Mouse (Mus musculus): Measurements from ENCODE around the gene Mmp24. TPM values are rescaled to one million over a fixed set of nuclear protein-coding genes. Genes with fewer than 3 reads are reported as not detected.

Gene Mmp24
- polyA plus RNA-seq, 1 experiment: 0.14 TPM

DNA sequence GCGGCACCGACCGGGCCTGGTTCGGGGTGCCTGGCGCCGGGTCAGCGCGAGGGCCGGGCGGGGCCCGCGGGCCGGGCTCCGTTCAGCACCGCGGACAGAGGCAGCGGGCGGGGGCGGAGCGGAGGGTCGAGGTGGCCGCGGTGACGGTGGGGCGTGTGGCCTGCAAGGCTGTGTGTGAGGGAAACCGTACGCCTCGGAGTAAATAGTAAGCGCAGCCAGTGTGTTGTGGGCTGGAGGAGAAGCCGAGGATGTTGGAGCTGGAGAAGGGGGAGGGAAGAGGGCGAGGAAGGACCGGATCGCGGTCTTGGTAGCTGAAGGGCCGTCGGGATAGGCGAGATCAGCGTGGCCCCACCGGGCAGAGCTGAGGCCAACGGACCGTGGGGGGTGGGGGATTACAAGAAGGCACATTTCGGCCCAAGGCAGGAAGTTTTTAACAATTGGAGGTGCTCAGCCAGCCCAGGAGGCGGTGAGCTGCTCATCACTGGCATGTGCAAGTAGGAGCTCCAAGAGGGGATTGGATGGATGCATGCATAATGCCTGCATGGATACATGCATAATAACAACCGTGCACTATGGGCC, 632 bp downstream of the Mmp24 start:
- WGBS: 3% methylated on average over 44 of the region's 44 CpGs
- DNase-seq: peak; percentile 34
- TF ChIP-seq CTCF (conservative IDR thresholded peaks at IDR 0.05; ENCODE audit: insufficient read depth, insufficient read length, low read depth, low read length) (no peak), POLR2A (IDR thresholded peaks at IDR 0.05; ENCODE audit: low read depth, low read length) (no peak)
- Histone ChIP-seq H3K36me3 (ENCODE audit: control insufficient read depth, insufficient read depth, low read length) (no peaks in the 10 kb centered on the region), H3K27me3 (replicated peaks; ENCODE audit: control insufficient read depth, insufficient read depth, low read length) (peaks cover 2% of the 10 kb centered on the region; the same call in 1 of the 2 replicates), H3K27ac (ENCODE audit: insufficient read depth, low read depth, low read length) (no peak overlapping the region), H3K4me1 (ENCODE audit: control insufficient read depth, insufficient read depth, low read length) (0 out of 2 replicates have a peak, but pooled peaks cover 2% of the 10 kb centered on the region), H3K4me3 (ENCODE audit: insufficient read depth, low read depth, low read length) (peak overlapping the region; percentile 14; the same call in 1 of the 2 replicates)

GRCm38 (mm10) chr2:155776824-155777687, 1.9 kb downstream of the Mmp24 start:
- WGBS: 52% methylated on average over 10 of the region's 10 CpGs
- 0 out of 2 replicates have a peak, but pooled peaks cover 2% of the 10 kb centered on the region for H3K4me1 ChIP-seq (ENCODE audit: control insufficient read depth, insufficient read depth, low read length)
- no peak overlapping the region for H3K27ac ChIP-seq (ENCODE audit: insufficient read depth, low read depth, low read length)
- no peak overlapping the region for H3K4me3 ChIP-seq (ENCODE audit: insufficient read depth, low read depth, low read length)
- no peaks in the 10 kb centered on the region for H3K36me3 ChIP-seq (ENCODE audit: control insufficient read depth, insufficient read depth, low read length)
- no peak for TF ChIP-seq POLR2A (IDR thresholded peaks at IDR 0.05; ENCODE audit: low read depth, low read length)
- TF ChIP-seq CTCF (conservative IDR thresholded peaks at IDR 0.05; ENCODE audit: insufficient read depth, insufficient read length, low read depth, low read length): no peak
- H3K27me3 ChIP-seq (replicated peaks; ENCODE audit: control insufficient read depth, insufficient read depth, low read length): peaks cover 2% of the 10 kb centered on the region; the same call in 1 of the 2 replicates
- no peak for DNase-seq

GRCm38 (mm10) chr2:155777688-155777985, 2.5 kb downstream of the Mmp24 start:
- WGBS: 75% methylated on average over 4 of the region's 4 CpGs
- H3K27ac ChIP-seq (ENCODE audit: insufficient read depth, low read depth, low read length): no peak overlapping the region
- H3K4me3 ChIP-seq (ENCODE audit: insufficient read depth, low read depth, low read length): no peak overlapping the region
- H3K4me1 ChIP-seq (ENCODE audit: control insufficient read depth, insufficient read depth, low read length): 0 out of 2 replicates have a peak, but pooled peaks cover 2% of the 10 kb centered on the region
- TF ChIP-seq POLR2A (IDR thresholded peaks at IDR 0.05; ENCODE audit: low read depth, low read length): no peak
- no peak for TF ChIP-seq CTCF (conservative IDR thresholded peaks at IDR 0.05; ENCODE audit: insufficient read depth, insufficient read length, low read depth, low read length)
- no peaks in the 10 kb centered on the region for H3K36me3 ChIP-seq (ENCODE audit: control insufficient read depth, insufficient read depth, low read length)
- DNase-seq: no peak
- peaks cover 2% of the 10 kb centered on the region; the same call in 1 of the 2 replicates for H3K27me3 ChIP-seq (replicated peaks; ENCODE audit: control insufficient read depth, insufficient read depth, low read length)

DNA sequence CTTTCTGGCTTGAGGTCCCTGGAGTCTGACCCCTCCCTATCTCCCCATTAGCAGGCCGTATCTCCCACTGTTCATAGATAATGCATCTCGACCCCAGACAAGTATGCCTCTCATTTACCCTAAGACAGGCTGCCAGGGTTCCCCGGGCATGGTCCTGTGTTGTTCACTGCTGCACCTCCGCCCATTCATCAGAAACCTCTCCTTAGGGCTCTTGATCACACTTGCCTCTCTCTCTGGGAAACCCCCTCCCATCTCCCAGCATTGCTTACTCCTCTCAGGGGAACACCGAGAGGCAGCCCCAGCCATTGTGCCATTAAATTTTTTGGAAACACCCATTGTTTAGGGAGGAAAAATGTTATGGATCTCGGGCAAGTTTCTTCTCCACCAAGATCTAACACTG, 2.9 kb downstream of the Mmp24 start:
- H3K4me3 ChIP-seq (ENCODE audit: insufficient read depth, low read depth, low read length): no peak overlapping the region
- no peak for DNase-seq
- H3K27me3 ChIP-seq (replicated peaks; ENCODE audit: control insufficient read depth, insufficient read depth, low read length): peaks cover 2% of the 10 kb centered on the region; the same call in 1 of the 2 replicates
- 0 out of 2 replicates have a peak, but pooled peaks cover 2% of the 10 kb centered on the region for H3K4me1 ChIP-seq (ENCODE audit: control insufficient read depth, insufficient read depth, low read length)
- no peak overlapping the region for H3K27ac ChIP-seq (ENCODE audit: insufficient read depth, low read depth, low read length)
- no peaks in the 10 kb centered on the region for H3K36me3 ChIP-seq (ENCODE audit: control insufficient read depth, insufficient read depth, low read length)
- 69% methylated on average over 6 of the region's 6 CpGs for WGBS
- TF ChIP-seq POLR2A (IDR thresholded peaks at IDR 0.05; ENCODE audit: low read depth, low read length): no peak
- TF ChIP-seq CTCF (conservative IDR thresholded peaks at IDR 0.05; ENCODE audit: insufficient read depth, insufficient read length, low read depth, low read length): no peak

GRCm38 (mm10) chr2:155779066-155779465, 3.9 kb downstream of the Mmp24 start:
- Histone ChIP-seq H3K36me3 (ENCODE audit: control insufficient read depth, insufficient read depth, low read length) (no peaks in the 10 kb centered on the region), H3K27me3 (replicated peaks; ENCODE audit: control insufficient read depth, insufficient read depth, low read length) (peaks cover 2% of the 10 kb centered on the region; the same call in 1 of the 2 replicates), H3K27ac (ENCODE audit: insufficient read depth, low read depth, low read length) (no peak overlapping the region), H3K4me1 (ENCODE audit: control insufficient read depth, insufficient read depth, low read length) (0 out of 2 replicates have a peak, but pooled peaks cover 2% of the 10 kb centered on the region), H3K4me3 (ENCODE audit: insufficient read depth, low read depth, low read length) (no peak overlapping the region)
- DNase-seq: no peak
- 30% methylated on average over 7 of the region's 7 CpGs for WGBS
- no peak for TF ChIP-seq POLR2A (IDR thresholded peaks at IDR 0.05; ENCODE audit: low read depth, low read length)
- no peak for TF ChIP-seq CTCF (conservative IDR thresholded peaks at IDR 0.05; ENCODE audit: insufficient read depth, insufficient read length, low read depth, low read length)

DNA sequence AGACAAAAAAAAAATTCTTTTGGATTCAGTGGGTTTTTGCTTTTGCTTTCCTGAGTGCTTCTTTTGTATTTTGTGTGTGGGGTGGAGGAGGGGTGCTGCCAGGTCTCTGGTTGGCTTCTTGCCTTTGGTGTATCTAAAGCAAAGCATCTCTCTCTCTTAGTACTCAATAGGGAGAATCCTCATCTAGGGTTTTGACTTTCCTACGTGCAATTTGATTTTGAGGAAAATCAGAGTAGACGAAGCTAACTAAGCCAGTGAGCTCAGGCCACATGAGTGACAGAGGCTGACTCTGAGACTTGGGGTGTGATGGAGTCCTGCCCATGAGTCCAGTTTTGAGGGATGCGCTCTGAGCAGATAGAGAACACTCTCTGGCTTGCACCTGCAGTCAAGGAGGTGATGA, 4.4 kb downstream of the Mmp24 start:
- H3K4me1 ChIP-seq (ENCODE audit: control insufficient read depth, insufficient read depth, low read length): 0 out of 2 replicates have a peak, but pooled peaks cover 2% of the 10 kb centered on the region
- TF ChIP-seq CTCF (conservative IDR thresholded peaks at IDR 0.05; ENCODE audit: insufficient read depth, insufficient read length, low read depth, low read length) (no peak), POLR2A (IDR thresholded peaks at IDR 0.05; ENCODE audit: low read depth, low read length) (no peak)
- no peaks in the 10 kb centered on the region for H3K36me3 ChIP-seq (ENCODE audit: control insufficient read depth, insufficient read depth, low read length)
- WGBS: 87% methylated on average over 3 of the region's 3 CpGs
- no peak overlapping the region for H3K4me3 ChIP-seq (ENCODE audit: insufficient read depth, low read depth, low read length)
- H3K27ac ChIP-seq (ENCODE audit: insufficient read depth, low read depth, low read length): no peak overlapping the region
- DNase-seq: no peak
- H3K27me3 ChIP-seq (replicated peaks; ENCODE audit: control insufficient read depth, insufficient read depth, low read length): peaks cover 2% of the 10 kb centered on the region; the same call in 1 of the 2 replicates

DNA sequence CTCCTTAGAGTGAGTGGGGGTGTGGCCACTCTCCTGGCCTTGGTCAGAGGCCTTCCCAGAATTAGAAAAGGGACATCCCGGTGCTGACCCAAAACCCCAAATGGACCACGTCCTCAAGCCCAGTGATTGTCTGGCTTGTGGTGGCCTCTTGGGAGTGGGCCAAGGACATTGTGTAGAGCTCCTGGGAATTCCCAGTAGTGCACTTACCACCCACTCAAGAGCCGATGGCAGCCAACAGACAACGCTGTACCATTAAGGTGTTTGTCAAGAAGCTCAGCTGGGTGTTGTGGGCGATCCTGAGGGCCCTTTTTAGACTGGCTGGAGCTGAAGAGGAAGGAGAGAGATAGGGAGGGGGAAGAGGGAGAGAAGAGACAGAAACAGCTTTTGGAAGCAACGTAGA, 9.4 kb downstream of the Mmp24 start:
- H3K27me3 ChIP-seq (replicated peaks; ENCODE audit: control insufficient read depth, insufficient read depth, low read length): no peaks in the 10 kb centered on the region
- no peak overlapping the region for H3K27ac ChIP-seq (ENCODE audit: insufficient read depth, low read depth, low read length)
- H3K4me1 ChIP-seq (ENCODE audit: control insufficient read depth, insufficient read depth, low read length): no peaks in the 10 kb centered on the region
- DNase-seq: no peak
- WGBS: 82% methylated on average over 6 of the region's 6 CpGs
- no peak for TF ChIP-seq CTCF (conservative IDR thresholded peaks at IDR 0.05; ENCODE audit: insufficient read depth, insufficient read length, low read depth, low read length)
- TF ChIP-seq POLR2A (IDR thresholded peaks at IDR 0.05; ENCODE audit: low read depth, low read length): no peak
- no peak overlapping the region for H3K4me3 ChIP-seq (ENCODE audit: insufficient read depth, low read depth, low read length)
- no peaks in the 10 kb centered on the region for H3K36me3 ChIP-seq (ENCODE audit: control insufficient read depth, insufficient read depth, low read length)
